Mouse (Mus musculus) olfactory bulb, adult 2 months (tissue): Measurements from ENCODE around the gene Plekhb2. TPM values are rescaled to one million over a fixed set of nuclear protein-coding genes. Genes with fewer than 3 reads are reported as not detected.
A peak's percentile ranks its signal among the peaks of the same experiment; 100 is the strongest.

Experiments used
- H3K27ac ChIP-seq: fragments of 200-500 bp; 2 replicates; pipeline ENCODE4 v1.5.1; 2012; ENCODE audit warnings: low read depth, low read length; ENCODE audit not compliant: insufficient read depth
- H3K4me1 ChIP-seq: fragments of 200-500 bp; 2 replicates; pipeline ENCODE4 v1.6.1; 2012; ENCODE audit warnings: low read length; ENCODE audit not compliant: control insufficient read depth, insufficient read depth
- H3K4me3 ChIP-seq: fragments of 200-500 bp; 2 replicates; pipeline ENCODE4 v1.5.1; 2012; ENCODE audit warnings: mild to moderate bottlenecking, low read depth, low read length, moderate library complexity; ENCODE audit not compliant: insufficient read depth
- CTCF ChIP-seq: fragments of 200-500 bp; IDR thresholded peaks from 2 replicates; pipeline ENCODE4 v1.5.1; 2012; ENCODE audit warnings: low read depth, mild to moderate bottlenecking, low read length, moderate library complexity; ENCODE audit not compliant: insufficient read depth
- POLR2A ChIP-seq: fragments of 200-500 bp; IDR thresholded peaks from 2 replicates; pipeline ENCODE4 v1.6.1; 2012; ENCODE audit warnings: mild to moderate bottlenecking, low read depth, low read length, moderate library complexity; ENCODE audit not compliant: insufficient read depth
- WGBS: fragments of 180-500 bp; shearing (Covaris S2); methylation state at CpG from one replicate; pipeline ENCODE4 v1.1.7; 2018; 5-methylcytosine and 5-hydroxymethylcytosine counted together
- polyA plus RNA-seq: library from polyadenylated mRNA; stranded (reverse); fragments of >200 nt; gene quantifications from 2 replicates; pipeline ENCODE4 v1.2.4, GENCODE M21; 2012; ENCODE audit warnings: low replicate concordance; ENCODE audit not compliant: missing spikeins, insufficient read depth, insufficient read length

The Plekhb2 gene
- polyA plus RNA-seq, 1 experiment: not detected

DNA sequence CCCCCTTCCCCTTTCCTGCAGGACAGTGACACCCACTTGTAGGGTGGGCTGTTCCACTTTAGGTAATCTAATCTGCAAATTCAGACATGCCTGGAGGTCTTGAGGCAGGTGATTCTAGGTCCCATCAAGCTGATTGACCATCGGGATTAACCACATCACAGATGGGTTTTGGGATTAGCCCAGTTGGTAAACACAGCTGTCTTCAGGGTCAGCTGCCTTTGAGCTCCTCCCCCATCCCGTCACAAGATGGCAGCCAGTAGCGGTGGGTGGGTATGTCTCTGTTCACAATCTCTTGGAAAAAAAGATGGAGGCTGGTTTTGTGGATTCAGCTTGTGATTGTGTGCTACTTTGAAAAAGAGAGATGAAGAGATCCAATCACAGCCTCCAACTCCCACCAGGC is 10.0 kb downstream of the Plekhb2 start:
- Histone ChIP-seq H3K27ac (no peak overlapping the region), H3K4me1 (peaks cover 12% of the 10 kb centered on the region), H3K4me3 (no peak overlapping the region)
- no peak for TF ChIP-seq CTCF
- no peak for TF ChIP-seq POLR2A
- WGBS: 89% methylated on average over 3 of the region's 3 CpGs

DNA sequence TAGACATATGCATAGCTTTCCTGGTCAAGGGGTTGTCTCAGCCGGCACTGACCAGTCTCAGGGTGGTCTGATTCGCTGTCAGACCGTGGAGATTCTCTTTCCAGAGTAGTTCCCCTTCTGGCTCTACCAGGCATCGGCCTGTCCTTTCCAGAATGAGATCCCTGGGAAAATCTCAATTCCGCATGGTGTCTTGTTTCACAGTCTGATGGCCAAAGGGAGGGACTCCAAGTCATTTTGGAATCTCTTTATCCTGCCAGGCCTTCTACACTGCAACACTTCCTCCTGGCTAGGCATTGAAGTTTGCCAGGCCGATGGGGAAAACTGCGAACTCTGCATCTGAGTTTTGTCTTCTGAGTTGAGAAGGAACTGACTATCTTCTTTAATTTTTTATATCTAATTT is 10.4 kb downstream of the Plekhb2 start:
- H3K4me1 ChIP-seq: peaks cover 12% of the 10 kb centered on the region
- TF ChIP-seq POLR2A (no peak), CTCF (no peak)
- WGBS: 93% methylated on average over 7 of the region's 7 CpGs
- H3K4me3 ChIP-seq: no peak overlapping the region
- no peak overlapping the region for H3K27ac ChIP-seq

DNA sequence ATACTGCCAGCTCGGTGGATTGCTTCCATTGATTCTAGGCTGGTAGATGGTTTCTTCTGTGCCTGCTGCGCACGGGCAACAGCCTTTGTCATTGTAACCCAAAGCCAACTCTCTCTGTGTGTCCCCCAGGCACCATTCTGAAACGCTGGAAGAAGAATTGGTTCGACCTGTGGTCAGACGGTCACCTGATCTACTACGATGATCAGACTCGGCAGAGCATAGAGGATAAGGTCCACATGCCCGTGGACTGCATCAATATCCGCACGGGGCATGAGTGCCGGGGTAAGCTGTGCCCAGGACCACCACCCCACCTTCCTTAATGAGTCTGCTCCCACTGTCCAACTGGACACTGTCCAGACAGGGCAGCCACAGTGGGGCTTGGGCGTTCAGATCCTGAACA is 13.1 kb downstream of the Plekhb2 start:
- Histone ChIP-seq H3K4me3 (no peak overlapping the region), H3K27ac (no peak overlapping the region), H3K4me1 (peaks cover 12% of the 10 kb centered on the region)
- WGBS: 91% methylated on average over 13 of the region's 13 CpGs
- TF ChIP-seq POLR2A: no peak
- TF ChIP-seq CTCF: no peak

DNA sequence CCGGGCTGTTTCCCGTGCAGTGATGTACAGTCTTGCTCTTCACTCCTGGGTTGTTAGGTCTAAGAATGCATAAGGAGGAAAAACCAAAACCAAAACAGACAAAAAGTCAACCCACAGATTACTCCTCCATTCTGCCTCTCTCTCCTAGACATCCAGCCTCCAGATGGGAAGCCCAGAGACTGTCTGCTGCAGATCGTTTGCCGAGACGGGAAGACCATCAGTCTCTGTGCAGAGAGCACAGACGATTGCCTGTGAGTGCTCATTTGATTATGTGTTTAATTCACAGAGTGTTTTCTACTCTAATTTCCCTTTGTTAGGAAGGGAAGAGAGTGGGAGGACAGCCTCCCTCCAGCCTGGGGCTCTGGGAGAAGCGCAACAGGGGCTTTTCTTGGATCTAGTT is 13.5 kb downstream of the Plekhb2 start:
- Histone ChIP-seq H3K27ac (no peak overlapping the region), H3K4me1 (peaks cover 12% of the 10 kb centered on the region), H3K4me3 (no peak overlapping the region)
- no peak for TF ChIP-seq POLR2A
- no peak for TF ChIP-seq CTCF
- WGBS: 45% methylated on average over 7 of the region's 7 CpGs

DNA sequence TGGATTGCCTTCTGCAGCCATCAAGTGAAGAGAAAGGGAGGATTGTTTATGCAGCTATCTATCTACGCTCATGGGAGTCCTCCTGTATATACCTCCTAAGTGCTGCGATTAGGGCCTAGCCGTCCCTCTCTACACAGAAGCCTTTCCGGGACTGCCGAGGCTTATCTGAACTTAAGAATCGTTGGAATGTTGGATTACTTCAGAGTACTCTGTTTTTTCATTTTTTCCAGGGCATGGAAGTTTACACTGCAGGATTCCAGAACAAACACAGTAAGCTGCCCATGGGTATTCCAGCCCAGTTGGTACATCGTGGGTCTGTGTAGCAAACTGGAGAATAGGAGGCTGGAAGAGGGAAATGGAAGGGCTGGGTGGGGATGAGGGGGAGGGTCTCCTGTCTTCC is 14.5 kb downstream of the Plekhb2 start:
- H3K4me3 ChIP-seq: no peak overlapping the region
- 87% methylated on average over 7 of the region's 7 CpGs for whole genome bisulfite sequencing
- peaks cover 12% of the 10 kb centered on the region for H3K4me1 ChIP-seq
- no peak overlapping the region for H3K27ac ChIP-seq
- TF ChIP-seq POLR2A: no peak
- TF ChIP-seq CTCF: no peak

DNA sequence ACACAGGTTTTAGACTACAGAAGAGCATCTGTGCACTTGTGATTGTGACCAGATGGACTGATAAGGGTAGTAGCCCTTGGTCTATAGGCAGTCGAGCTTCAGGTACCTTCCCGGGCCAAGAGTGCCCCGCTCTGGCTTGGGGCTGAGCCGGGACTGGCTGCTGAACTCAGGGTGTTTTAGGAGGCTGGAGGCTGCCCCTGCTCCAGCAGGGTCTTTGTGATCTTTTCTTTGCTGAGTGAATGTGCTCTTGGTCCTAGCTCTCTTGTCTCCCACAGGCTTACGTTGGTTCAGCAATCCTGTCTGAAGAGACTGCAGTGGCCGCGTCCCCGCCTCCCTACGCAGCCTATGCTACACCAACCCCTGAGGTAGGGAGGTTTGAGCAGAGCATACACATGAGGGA is 16.1 kb downstream of the Plekhb2 start:
- TF ChIP-seq CTCF: no peak
- no peak for TF ChIP-seq POLR2A
- 88% methylated on average over 9 of the region's 9 CpGs for WGBS
- Histone ChIP-seq H3K4me1 (peaks cover 12% of the 10 kb centered on the region), H3K4me3 (no peak overlapping the region), H3K27ac (no peak overlapping the region)

DNA sequence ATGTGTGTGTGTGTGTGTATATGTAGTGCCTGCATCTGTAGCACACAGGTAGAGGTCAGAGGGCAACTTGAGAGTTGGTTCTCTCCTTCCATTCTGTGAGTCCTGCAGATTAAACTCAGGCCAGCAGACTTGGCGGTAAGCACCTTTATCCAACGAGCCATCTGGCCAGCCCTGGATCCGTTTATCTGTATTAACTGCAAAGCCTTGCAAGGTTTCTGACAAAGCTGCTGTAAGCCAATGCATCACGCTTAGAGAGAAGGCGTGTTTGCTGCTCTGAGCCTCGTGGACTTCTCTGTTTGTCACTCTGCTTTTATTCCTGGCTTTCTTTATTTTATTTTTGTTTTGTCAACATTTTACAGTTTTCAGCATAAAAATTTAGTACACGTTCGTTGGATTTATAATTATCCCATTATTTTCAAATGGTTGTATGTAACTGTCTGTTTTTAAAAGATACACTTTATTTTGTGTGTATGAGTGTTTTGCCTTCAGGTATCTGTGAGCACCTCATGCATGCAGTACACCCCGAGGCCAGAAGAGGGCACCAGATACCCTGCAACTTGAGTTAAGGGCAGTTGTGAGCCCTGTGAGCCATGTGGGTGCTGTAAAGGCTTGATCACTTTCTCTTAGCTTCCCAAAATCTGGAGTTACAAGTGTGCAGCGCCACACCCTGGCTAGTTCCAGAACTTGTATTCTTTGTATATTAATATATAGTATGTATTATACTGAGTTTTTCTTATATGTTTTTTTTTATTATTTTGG is 17.2 kb downstream of the Plekhb2 start:
- Histone ChIP-seq H3K4me3 (no peak overlapping the region), H3K4me1 (peaks cover 12% of the 10 kb centered on the region), H3K27ac (no peak overlapping the region)
- TF ChIP-seq POLR2A (no peak), CTCF (peak; percentile 48; the same call in 1 of the 2 replicates)
- WGBS: 62% methylated on average over 10 of the region's 10 CpGs

DNA sequence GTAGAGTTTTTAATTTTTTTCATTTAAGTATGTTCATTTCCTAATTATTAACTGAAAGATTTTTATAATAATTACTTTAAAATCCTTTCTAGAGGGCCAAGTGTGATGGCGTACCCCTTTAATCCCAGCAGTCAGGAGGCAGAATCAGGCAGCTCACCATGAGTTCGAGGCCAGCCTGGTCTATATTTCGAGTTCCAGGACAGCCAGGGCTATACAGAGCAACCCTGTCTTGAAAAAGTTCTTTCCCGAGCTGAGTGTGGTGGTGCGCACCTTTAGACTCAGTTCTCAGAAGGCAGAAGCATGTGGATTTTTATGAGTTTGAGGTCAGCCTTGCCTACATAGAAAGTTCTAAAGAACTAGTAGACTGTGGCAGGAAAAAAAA is 17.8 kb downstream of the Plekhb2 start:
- H3K4me1 ChIP-seq: peaks cover 9% of the 10 kb centered on the region
- no peak overlapping the region for H3K27ac ChIP-seq
- no peak overlapping the region for H3K4me3 ChIP-seq
- 97% methylated on average over 5 of the region's 5 CpGs for WGBS
- TF ChIP-seq POLR2A: no peak
- TF ChIP-seq CTCF: no peak

DNA sequence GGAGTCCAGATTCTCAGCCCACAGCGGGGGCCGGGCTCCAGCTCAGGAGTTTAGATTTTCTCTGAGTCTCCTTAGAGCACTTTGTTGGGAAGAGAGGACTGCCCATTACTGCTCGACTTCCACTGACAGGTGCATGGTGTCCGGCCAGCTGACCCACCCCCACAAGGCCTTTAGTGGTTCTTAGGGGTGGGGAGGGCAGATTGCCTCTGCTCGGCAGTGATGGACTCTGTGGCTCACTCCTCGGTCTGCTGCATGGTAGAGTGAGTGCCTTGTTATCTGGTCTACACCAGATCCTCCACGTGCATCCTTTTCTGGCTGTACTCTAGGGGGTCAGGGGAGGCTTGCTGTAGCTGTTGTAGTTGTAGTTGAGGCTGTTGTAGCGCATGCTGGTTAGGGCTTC is 18.6 kb downstream of the Plekhb2 start:
- peaks cover 4% of the 10 kb centered on the region; the same call in 1 of the 2 replicates for H3K4me1 ChIP-seq
- WGBS: 95% methylated on average over 8 of the region's 8 CpGs
- no peak for TF ChIP-seq POLR2A
- TF ChIP-seq CTCF: no peak
- no peak overlapping the region for H3K27ac ChIP-seq
- H3K4me3 ChIP-seq: no peak overlapping the region
